Mouse (Mus musculus) heart, embryonic 12.5 days (tissue): Measurements from ENCODE around the gene Casz1. TPM values are rescaled to one million over a fixed set of nuclear protein-coding genes. Genes with fewer than 3 reads are reported as not detected.

Experiments used
- ATAC-seq: fragments of 200-750 bp; cut with Nextera tagmentation; 2 replicates; pipeline ENCODE4 v1.8.0; 2017; ENCODE audit warnings: moderate TSS enrichment, moderate library complexity; ENCODE audit not compliant: insufficient number of reproducible peaks, low FRiP score
- H3K27ac ChIP-seq: fragments of 300-500 bp; sonication (generic); 2 replicates; pipeline ENCODE4 v1.5.1; 2016; ENCODE audit warnings: mild to moderate bottlenecking, moderate library complexity; ENCODE audit not compliant: poor library complexity, severe bottlenecking
- H3K27me3 ChIP-seq: fragments of 300-500 bp; sonication (generic); replicated peaks from 2 replicates; pipeline ENCODE4 v1.6.1; 2016; ENCODE audit warnings: mild to moderate bottlenecking, moderate library complexity
- H3K36me3 ChIP-seq: fragments of 300-500 bp; sonication (generic); 2 replicates; pipeline ENCODE4 v1.6.1; 2016; ENCODE audit warnings: mild to moderate bottlenecking, moderate library complexity
- H3K4me1 ChIP-seq: fragments of 300-500 bp; sonication (generic); replicated peaks from 2 replicates; pipeline ENCODE4 v1.6.1; 2016; ENCODE audit warnings: mild to moderate bottlenecking
- H3K4me2 ChIP-seq: fragments of 300-500 bp; sonication (generic); 2 replicates; pipeline ENCODE4 v1.6.1; 2016; ENCODE audit warnings: mild to moderate bottlenecking, moderate library complexity
- H3K4me3 ChIP-seq: fragments of 300-500 bp; sonication (generic); 2 replicates; pipeline ENCODE4 v1.5.1; 2016; ENCODE audit warnings: mild to moderate bottlenecking
- H3K9ac ChIP-seq: fragments of 300-500 bp; sonication (generic); 2 replicates; pipeline ENCODE4 v1.6.1; 2016; ENCODE audit warnings: mild to moderate bottlenecking, moderate library complexity
- H3K9me3 ChIP-seq: fragments of 300-500 bp; sonication (generic); replicated peaks from 2 replicates; pipeline ENCODE4 v1.6.1; 2016; ENCODE audit warnings: mild to moderate bottlenecking, moderate library complexity
- WGBS: fragments of 180-500 bp; shearing (Covaris S2); methylation state at CpG from one replicate; pipeline ENCODE4 v1.1.7; 2016; 5-methylcytosine and 5-hydroxymethylcytosine counted together
- polyA plus RNA-seq: library from polyadenylated mRNA; unstranded; fragments of >200 nt; fragmentation: Nextera tagmentation; extraction: Ambion mirVana; gene quantifications from 2 replicates; pipeline ENCODE4 v1.2.1, GENCODE M21; 2016

Casz1 gene
- polyA plus RNA-seq, 1 experiment from 2014 or later, result 23.6 TPM

DNA sequence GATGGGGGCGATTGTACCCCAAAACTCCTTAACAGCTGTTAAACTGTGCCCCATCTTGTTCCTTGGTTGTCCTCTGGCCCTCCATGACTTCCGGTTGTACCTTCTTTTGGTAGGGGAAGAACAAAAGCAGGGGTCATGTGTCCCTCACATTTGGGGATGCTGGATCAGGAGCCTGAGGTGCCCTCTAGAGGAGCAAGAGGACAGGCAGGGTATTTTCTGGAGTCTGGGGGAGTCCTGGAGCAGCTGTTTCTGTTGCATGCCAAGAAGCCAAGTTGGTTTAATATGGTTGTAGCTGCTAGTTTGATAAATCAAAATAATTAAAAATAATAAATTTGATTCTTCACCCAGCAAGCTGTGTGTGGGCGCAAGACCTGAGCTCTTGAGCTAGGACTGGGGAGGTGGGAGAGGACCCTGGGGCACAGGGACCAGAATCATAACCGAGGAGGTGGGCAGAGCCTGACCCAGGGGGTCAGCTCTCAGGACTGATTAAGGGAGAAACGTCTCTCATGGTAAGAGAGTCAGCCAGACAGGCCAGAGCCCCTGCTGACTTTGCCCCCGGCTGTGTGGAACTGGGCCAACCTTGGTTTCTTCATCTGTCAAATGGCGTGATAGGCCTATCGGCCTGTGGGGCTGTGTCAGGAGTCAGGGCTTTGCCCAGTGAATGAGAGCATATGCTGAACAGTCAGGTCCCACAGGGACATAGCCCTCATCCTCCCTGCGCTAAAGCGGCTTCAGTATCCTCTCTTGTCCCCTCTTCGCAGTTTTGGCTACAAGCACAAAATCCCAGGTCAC is 74.2 kb downstream of the Casz1 start:
- Histone ChIP-seq H3K27ac (peak overlapping the region; percentile 94), H3K27me3 (no peaks in the 10 kb centered on the region), H3K36me3 (no peaks in the 10 kb centered on the region), H3K4me1 (peaks cover 83% of the 10 kb centered on the region), H3K9me3 (no peaks in the 10 kb centered on the region), H3K9ac (peak overlapping the region; percentile 48), H3K4me2 (peak overlapping the region; percentile 49), H3K4me3 (no peak overlapping the region)
- no peak for ATAC-seq
- 35% methylated on average over 11 of the region's 11 CpGs for WGBS

DNA sequence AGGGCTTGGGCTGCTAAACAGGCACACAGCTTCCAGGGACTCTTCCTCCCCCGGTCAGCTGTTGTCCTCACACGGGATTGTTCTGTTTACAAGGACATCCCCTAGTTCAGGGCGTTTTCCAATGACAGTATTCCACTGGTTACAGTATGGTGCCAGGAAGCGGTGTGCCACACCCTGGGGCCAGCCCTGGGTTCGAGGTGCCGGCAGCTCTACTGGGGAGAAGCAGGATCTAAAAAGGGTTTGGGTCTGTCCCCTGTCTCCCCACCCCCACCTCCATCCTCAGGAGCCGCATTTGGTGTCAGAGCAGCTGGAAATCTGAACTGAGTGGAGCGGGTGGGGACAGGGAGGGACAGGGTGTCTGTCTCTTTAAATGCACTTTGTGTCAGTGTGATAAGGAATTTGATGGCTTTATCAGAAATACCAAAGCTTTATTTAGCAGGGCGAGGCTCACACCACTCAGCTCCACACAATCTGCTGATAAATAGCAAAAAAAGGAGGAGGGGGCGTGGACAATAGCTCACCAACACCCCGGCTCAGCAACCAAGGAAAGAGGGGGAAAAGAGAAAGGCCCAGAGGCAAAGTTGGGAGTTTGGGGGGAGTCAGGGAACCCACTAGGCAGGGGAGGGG is 74.9 kb downstream of the Casz1 start:
- 0 out of 2 replicates have a peak, but pooled peaks have one; percentile 13 for ATAC-seq
- H3K27ac ChIP-seq, result peak overlapping the region; percentile 94
- no peaks in the 10 kb centered on the region for H3K27me3 ChIP-seq
- H3K9me3 ChIP-seq, result no peaks in the 10 kb centered on the region
- H3K9ac ChIP-seq, result peak overlapping the region; percentile 48
- no peak overlapping the region for H3K4me3 ChIP-seq
- H3K36me3 ChIP-seq, result no peaks in the 10 kb centered on the region
- 13% methylated on average over 11 of the region's 11 CpGs for WGBS
- H3K4me1 ChIP-seq, result peaks cover 82% of the 10 kb centered on the region
- peak overlapping the region; percentile 49 for H3K4me2 ChIP-seq

DNA sequence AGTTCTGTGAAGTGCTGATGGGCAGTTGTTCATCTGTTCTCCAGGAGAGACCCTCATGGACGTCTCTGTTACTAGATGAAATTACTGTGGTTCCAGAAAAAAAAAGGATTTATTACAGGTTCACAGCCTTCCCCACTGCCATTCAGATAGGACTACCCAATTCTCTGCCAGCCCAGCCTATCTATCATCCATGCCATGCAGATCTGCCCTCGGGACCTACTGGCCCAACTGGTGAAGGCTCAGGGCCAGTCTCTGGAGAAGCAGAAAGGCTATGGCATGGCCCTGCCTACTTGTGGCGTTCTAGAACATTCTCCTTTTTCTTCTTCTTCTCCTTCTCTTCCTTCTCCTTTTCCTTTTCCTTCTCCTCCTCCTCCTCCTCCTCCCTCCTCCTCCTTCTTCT is 75.4 kb downstream of the Casz1 start:
- Histone ChIP-seq H3K9me3 (no peaks in the 10 kb centered on the region), H3K4me3 (no peak overlapping the region), H3K9ac (peak overlapping the region; percentile 48), H3K27me3 (no peaks in the 10 kb centered on the region), H3K36me3 (no peaks in the 10 kb centered on the region), H3K27ac (peak overlapping the region; percentile 94), H3K4me1 (peaks cover 88% of the 10 kb centered on the region), H3K4me2 (peak overlapping the region; percentile 49; the same call in 1 of the 2 replicates)
- 47% methylated on average over 3 of the region's 3 CpGs for WGBS
- no peak for ATAC-seq

DNA sequence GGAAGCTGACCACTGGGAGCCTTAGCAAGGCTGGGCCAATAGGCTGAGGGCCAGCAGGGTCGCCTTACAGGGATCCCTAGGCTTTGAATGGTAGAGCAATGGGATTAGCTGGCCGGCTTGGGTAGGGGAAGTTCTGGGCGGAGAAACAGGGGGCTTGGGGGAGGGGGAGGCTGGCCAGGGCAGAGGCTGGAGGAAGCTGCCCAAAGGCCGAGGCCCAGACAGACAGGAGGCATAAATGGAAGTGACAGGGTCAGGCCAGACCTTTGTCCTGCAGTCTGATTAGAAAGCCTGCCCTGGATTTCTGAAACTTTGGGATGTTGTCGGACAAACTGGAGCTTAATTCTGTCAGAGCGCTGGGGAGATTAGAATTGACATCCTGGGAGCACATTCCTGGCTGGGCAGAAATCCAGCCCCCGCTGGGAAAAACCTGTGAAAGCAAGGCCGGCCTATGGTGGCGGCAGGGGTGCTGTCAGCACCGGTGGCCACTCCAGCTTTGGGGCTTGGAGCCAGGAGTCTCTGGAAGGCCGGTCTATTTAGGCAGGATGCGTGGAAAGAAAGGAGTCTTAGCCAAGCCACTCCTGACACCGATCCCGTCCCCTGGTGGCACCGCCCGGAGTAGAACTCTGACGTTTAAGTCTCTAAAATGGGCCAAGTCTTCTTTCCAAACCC is 76.9 kb downstream of the Casz1 start:
- peak; percentile 40; the same call in 1 of the 2 replicates for ATAC-seq
- H3K4me2 ChIP-seq, result peak overlapping the region; percentile 24
- no peaks in the 10 kb centered on the region for H3K9me3 ChIP-seq
- H3K27me3 ChIP-seq, result no peaks in the 10 kb centered on the region
- no peaks in the 10 kb centered on the region for H3K36me3 ChIP-seq
- H3K9ac ChIP-seq, result peak overlapping the region; percentile 48
- 12% methylated on average over 17 of the region's 17 CpGs for WGBS
- peak overlapping the region; percentile 94 for H3K27ac ChIP-seq
- peaks cover 89% of the 10 kb centered on the region for H3K4me1 ChIP-seq
- no peak overlapping the region for H3K4me3 ChIP-seq

DNA sequence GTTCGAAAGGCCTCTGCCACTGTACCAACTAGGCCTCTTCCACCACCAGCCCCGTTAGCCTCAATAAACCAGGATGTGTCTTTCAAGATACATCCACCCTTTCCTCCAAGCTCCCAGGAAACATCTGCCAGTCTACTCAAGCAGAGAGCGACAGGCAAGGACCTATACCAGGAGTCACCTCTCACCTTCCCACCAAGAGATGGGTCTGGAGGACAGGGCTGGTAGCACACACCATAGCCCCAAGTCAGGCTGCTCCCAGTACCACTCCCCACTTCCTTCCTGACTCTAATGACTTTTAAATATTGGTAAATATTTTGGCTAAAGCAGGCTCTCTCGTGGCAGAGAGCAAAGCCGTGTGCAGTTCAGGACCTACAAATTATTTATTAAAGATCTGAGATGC is 77.6 kb downstream of the Casz1 start:
- H3K4me1 ChIP-seq, result peaks cover 89% of the 10 kb centered on the region
- H3K4me3 ChIP-seq, result no peak overlapping the region
- no peak overlapping the region for H3K4me2 ChIP-seq
- peak overlapping the region; percentile 94 for H3K27ac ChIP-seq
- 74% methylated on average over 5 of the region's 5 CpGs for WGBS
- H3K9ac ChIP-seq, result 0 out of 2 replicates have a peak overlapping the region, but pooled peaks have one; percentile 9
- ATAC-seq, result no peak
- H3K9me3 ChIP-seq, result no peaks in the 10 kb centered on the region
- no peaks in the 10 kb centered on the region for H3K36me3 ChIP-seq
- H3K27me3 ChIP-seq, result no peaks in the 10 kb centered on the region

DNA sequence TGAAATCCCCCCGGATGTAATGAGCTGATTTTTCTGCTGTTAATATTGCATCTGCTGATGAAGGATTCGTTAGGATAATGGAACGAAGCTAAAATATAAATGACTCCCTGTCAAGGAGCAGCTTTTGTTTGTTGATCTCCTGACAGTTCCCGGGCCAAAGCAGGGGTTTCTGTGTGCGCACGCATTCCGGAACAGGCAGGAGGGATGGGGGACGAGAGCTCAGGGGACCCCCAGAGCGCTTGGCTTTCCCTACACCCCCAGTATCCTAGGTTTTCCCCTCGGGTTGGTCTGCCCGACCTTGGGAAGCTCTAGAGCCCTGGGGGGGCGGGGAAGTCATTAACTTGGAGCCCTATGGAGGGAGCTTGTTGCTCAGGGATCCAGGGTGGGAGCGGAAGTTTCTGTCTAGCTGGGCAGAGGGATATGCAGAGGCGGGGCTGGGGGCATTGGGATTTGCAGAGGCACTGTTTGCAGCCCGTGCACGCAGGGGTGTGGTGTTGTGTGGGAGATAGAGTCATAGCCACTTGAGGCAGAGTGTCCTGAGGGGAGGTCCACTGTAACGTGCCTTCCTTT is 78.2 kb downstream of the Casz1 start:
- no peak for ATAC-seq
- H3K4me1 ChIP-seq, result peaks cover 83% of the 10 kb centered on the region
- H3K4me2 ChIP-seq, result peak overlapping the region; percentile 35; the same call in 1 of the 2 replicates
- peak overlapping the region; percentile 43; the same call in 1 of the 2 replicates for H3K9ac ChIP-seq
- no peaks in the 10 kb centered on the region for H3K27me3 ChIP-seq
- no peaks in the 10 kb centered on the region for H3K36me3 ChIP-seq
- no peaks in the 10 kb centered on the region for H3K9me3 ChIP-seq
- peak overlapping the region; percentile 12; the same call in 1 of the 2 replicates for H3K27ac ChIP-seq
- H3K4me3 ChIP-seq, result no peak overlapping the region
- 29% methylated on average over 17 of the region's 17 CpGs for WGBS

DNA sequence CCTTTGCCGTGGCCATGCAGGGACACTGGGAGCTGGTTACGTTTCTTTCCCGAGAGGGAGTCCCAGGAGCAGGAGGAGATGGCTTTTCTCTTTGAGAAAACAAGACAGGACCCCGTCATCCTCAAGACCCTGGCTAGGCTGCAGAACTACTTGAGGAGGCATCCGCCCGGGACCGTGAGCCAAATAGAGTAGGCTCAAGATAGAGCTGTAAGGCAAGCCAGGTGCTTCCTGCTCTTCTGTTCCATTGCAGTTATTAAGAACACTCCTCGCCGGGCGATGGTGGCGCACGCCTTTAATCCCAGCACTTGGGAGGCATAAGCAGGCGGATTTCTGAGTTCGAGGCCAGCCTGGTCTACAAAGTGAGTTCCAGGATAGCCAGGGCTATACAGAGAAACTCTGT is 80.4 kb downstream of the Casz1 start:
- ATAC-seq, result no peak
- WGBS, result 74% methylated on average over 14 of the region's 14 CpGs
- H3K27me3 ChIP-seq, result peaks cover 10% of the 10 kb centered on the region; the same call in 1 of the 2 replicates
- peaks cover 79% of the 10 kb centered on the region for H3K4me1 ChIP-seq
- H3K4me3 ChIP-seq, result no peak overlapping the region
- H3K36me3 ChIP-seq, result no peaks in the 10 kb centered on the region
- H3K27ac ChIP-seq, result no peak overlapping the region
- H3K9me3 ChIP-seq, result no peaks in the 10 kb centered on the region
- no peak overlapping the region for H3K9ac ChIP-seq
- no peak overlapping the region for H3K4me2 ChIP-seq

DNA sequence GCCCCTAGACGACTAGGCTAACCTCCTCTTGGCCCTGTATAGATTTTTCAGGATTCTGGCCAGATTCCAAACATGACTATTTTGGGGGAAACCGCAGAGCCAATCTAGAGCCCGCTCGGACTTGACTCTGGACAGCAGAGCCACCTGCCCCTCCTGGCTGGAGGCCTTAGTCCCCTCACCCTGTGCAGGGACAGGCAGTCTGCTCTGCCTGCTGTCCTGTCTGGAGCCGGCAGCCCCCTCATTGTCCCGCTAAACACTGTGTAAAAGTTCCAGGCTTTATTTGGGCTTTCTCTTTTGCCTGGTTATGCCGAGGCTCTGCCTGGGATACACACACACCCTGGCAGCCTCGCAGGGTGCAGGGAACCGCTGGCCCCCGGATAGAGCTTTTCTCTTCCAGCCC is 81.2 kb downstream of the Casz1 start:
- WGBS, result 40% methylated on average over 10 of the region's 10 CpGs
- H3K9ac ChIP-seq, result peak overlapping the region; percentile 38; the same call in 1 of the 2 replicates
- H3K9me3 ChIP-seq, result no peaks in the 10 kb centered on the region
- H3K4me3 ChIP-seq, result no peak overlapping the region
- H3K4me1 ChIP-seq, result peaks cover 79% of the 10 kb centered on the region
- ATAC-seq, result no peak
- H3K27me3 ChIP-seq, result peaks cover 17% of the 10 kb centered on the region
- H3K4me2 ChIP-seq, result no peak overlapping the region
- H3K36me3 ChIP-seq, result no peaks in the 10 kb centered on the region
- peak overlapping the region; percentile 25; the same call in 1 of the 2 replicates for H3K27ac ChIP-seq

DNA sequence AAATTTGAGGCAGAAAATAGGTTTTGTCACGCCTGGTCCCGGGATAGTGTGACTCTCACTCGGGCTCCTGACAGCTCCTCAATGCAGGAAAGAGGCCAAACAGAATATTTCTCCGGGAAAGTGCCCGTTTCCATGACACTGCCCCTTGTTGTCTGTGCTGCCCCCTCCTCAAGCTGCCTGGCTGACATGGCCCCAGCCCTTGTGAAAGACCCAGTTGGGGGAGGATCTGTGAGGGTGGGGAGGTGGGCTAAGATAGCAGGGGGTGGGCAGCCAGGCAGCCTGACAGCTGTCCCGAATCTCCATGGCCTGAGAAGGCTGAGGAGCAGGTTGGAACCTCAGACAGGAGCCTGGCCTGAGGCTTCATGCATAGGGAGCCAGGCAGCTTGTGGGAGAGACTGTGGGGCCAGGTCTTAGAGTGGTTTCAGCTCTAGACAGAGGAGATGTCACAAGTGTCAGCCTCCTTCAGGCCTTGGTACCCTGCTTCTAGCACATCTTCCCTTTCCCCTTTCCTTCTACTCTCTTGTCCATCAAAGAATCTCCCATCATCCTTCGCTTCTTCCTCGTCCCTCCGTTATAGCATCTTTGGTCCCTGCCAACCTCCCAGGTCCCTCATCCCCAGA is 81.8 kb downstream of the Casz1 start:
- 55% methylated on average over 9 of the region's 9 CpGs for WGBS

DNA sequence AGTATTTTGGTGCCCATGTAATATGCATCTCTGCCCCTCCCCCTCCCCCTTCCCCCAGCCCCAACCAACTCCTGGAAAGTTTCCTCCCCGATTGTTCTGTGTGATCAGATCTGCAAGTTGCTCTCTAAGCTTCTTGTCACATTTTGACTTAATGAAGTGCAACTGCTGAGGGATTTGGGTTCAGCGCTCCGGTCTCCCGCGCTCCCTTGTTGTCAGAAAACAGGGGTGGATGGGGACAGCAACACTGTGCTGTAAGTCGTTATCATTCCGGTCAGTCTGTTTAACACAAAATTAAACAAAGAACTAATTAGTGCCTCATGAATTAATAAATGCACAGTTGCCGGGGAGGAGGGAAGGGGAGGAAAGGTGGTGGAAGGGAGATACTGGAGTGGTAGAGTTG is 84.0 kb downstream of the Casz1 start:
- no peak for ATAC-seq
- Histone ChIP-seq H3K4me1 (peaks cover 79% of the 10 kb centered on the region), H3K36me3 (no peaks in the 10 kb centered on the region), H3K27me3 (peaks cover 33% of the 10 kb centered on the region), H3K27ac (no peak overlapping the region), H3K9me3 (no peaks in the 10 kb centered on the region), H3K9ac (no peak overlapping the region), H3K4me2 (no peak overlapping the region), H3K4me3 (no peak overlapping the region)
- 63% methylated on average over 8 of the region's 8 CpGs for WGBS

More for the DNA sequence above, 81.8 kb downstream of the Casz1 start:
- H3K4me1 ChIP-seq, result peaks cover 79% of the 10 kb centered on the region
- no peaks in the 10 kb centered on the region for H3K9me3 ChIP-seq
- H3K4me2 ChIP-seq, result no peak overlapping the region
- no peak overlapping the region for H3K27ac ChIP-seq
- ATAC-seq, result no peak
- 0 out of 2 replicates have a peak overlapping the region, but pooled peaks have one; percentile 15 for H3K9ac ChIP-seq
- H3K36me3 ChIP-seq, result no peaks in the 10 kb centered on the region
- H3K4me3 ChIP-seq, result no peak overlapping the region
- peaks cover 18% of the 10 kb centered on the region for H3K27me3 ChIP-seq
